Mouse (Mus musculus): ENCODE results near the gene Btbd10.

- TF ChIP-seq CTCF (IDR thresholded peaks at IDR 0.05; ENCODE audit: control insufficient read depth, insufficient read depth, insufficient replicate concordance, low read depth, low read length) (no peak), POLR2A (IDR thresholded peaks at IDR 0.05; ENCODE audit: control insufficient read depth, low read depth, low read length) (no peak)
These were observed 49.1 kb downstream of the Btbd10 start for GRCm38 (mm10) chr7:113320128-113320527.
